ENCODE assay signal across 11 mouse cellular contexts in the genomic region with DNA sequence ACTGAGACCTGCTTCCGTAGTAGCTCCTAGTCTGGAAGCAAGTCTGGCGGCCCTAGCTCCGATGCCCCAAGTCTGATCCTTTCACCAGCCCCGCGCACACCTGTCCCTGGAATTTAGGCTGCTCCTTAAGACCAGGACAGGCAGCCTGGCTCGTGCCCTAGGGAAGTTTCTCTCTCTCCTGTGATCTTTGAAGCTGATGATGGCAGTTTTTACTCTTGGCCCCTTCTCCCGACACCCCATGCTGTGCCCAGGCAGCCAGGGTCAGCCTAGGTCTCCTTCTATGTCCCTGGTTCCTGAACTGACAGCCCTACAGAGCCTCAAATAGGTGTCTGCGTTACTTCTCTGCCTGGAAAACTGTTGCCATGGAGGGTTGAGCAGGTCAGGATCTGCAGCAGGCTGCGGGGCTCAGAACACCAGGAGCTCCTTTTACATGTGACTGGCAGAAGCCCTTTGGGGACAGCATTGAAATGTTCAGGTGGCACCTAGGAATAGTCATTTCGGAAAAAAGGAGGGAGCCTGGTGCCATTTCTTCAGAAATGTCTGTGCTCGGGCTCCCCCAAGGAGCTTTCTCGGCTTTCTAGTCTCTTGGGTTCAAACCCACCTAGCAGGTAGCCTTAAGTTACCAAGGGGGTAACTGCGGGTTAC. TPM values are rescaled to one million over a fixed set of nuclear protein-coding genes. Genes with fewer than 3 reads are reported as not detected.
DNase-seq lines count a peak whose midpoint lies in the region; ATAC-seq and TF ChIP-seq lines count a peak whose summit lies in the region.
"Had no signal": no experiment of that assay in that cellular context is flagged by ENCODE, and none has a peak within 500 bp of the region (broad histone marks: within the 10 kb centered on the region; RNA-seq: fewer than 3 reads in every experiment).

No protein-coding gene starts in this region.

- H3K36me3 ChIP-seq in kidney, postnatal 0 days (ENCODE audit: insufficient read depth, low read length), result no peaks in the 10 kb centered on the region
- no peaks in the 10 kb centered on the region for H3K36me3 ChIP-seq in embryonic facial prominence, embryonic 14.5 days (ENCODE audit: control insufficient read depth, insufficient read depth, low read length)
- H3K36me3 ChIP-seq in hindbrain, embryonic 15.5 days, result no peaks in the 10 kb centered on the region
- no peaks in the 10 kb centered on the region for H3K36me3 ChIP-seq in midbrain, postnatal 0 days (ENCODE audit: insufficient read depth, low read length)
- H3K36me3 ChIP-seq: liver, embryonic 15.5 days had no signal

- H3K4me2 ChIP-seq in kidney, postnatal 0 days (ENCODE audit: low read length), result peak overlapping the region; percentile 78
- peak overlapping the region; percentile 88 for H3K4me2 ChIP-seq in embryonic facial prominence, embryonic 14.5 days (ENCODE audit: low read depth, low read length)
- H3K4me2 ChIP-seq in hindbrain, embryonic 15.5 days, result peak overlapping the region; percentile 94
- H3K4me2 ChIP-seq in midbrain, postnatal 0 days (ENCODE audit: low read depth, low read length, poor library complexity, severe bottlenecking), result peak overlapping the region; percentile 95

- H3K4me1 ChIP-seq in kidney, postnatal 0 days (replicated peaks; ENCODE audit: insufficient read depth, low read length), result no peaks in the 10 kb centered on the region
- no peaks in the 10 kb centered on the region for H3K4me1 ChIP-seq in embryonic facial prominence, embryonic 14.5 days (ENCODE audit: control insufficient read depth, insufficient read depth, low read length)
- peaks cover 12% of the 10 kb centered on the region for H3K4me1 ChIP-seq in hindbrain, embryonic 15.5 days (replicated peaks)
- H3K4me1 ChIP-seq in midbrain, postnatal 0 days (ENCODE audit: insufficient read depth, low read length), result 0 out of 2 replicates have a peak, but pooled peaks cover 3% of the 10 kb centered on the region
- H3K4me1 ChIP-seq: liver, embryonic 15.5 days had no signal

- no peak for ATAC-seq in kidney, postnatal 0 days (replicated peaks; ENCODE audit: low FRiP score, low read depth)
- no peak for ATAC-seq in embryonic facial prominence, embryonic 14.5 days (ENCODE audit: low read depth)
- ATAC-seq in hindbrain, embryonic 15.5 days (ENCODE audit: low FRiP score, low read depth), result no peak
- ATAC-seq in midbrain, postnatal 0 days (ENCODE audit: low FRiP score), result no peak

- no peaks in the 10 kb centered on the region for H3K9me3 ChIP-seq in kidney, postnatal 0 days (replicated peaks; ENCODE audit: low read length)
- no peaks in the 10 kb centered on the region for H3K9me3 ChIP-seq in embryonic facial prominence, embryonic 14.5 days (ENCODE audit: control insufficient read depth, low read length)
- no peaks in the 10 kb centered on the region for H3K9me3 ChIP-seq in hindbrain, embryonic 15.5 days
- H3K9me3 ChIP-seq in midbrain, postnatal 0 days (ENCODE audit: low read length), result no peaks in the 10 kb centered on the region
- H3K9me3 ChIP-seq: liver, embryonic 15.5 days had no signal

- 11% methylated on average over 13 of the region's 13 CpGs for WGBS in kidney, postnatal 0 days
- 10% methylated on average over 13 of the region's 13 CpGs for WGBS in embryonic facial prominence, embryonic 14.5 days
- 12% methylated on average over 13 of the region's 13 CpGs for WGBS in hindbrain, embryonic 15.5 days
- 14% methylated on average over 13 of the region's 13 CpGs for WGBS in midbrain, postnatal 0 days

- H3K4me3 ChIP-seq in kidney, postnatal 0 days (replicated peaks; ENCODE audit: low read depth, low read length), result peak overlapping the region; percentile 39
- peak overlapping the region; percentile 47 for H3K4me3 ChIP-seq in embryonic facial prominence, embryonic 14.5 days (ENCODE audit: low read depth, low read length)
- H3K4me3 ChIP-seq in hindbrain, embryonic 15.5 days, result peak overlapping the region; percentile 56
- H3K4me3 ChIP-seq in midbrain, postnatal 0 days (ENCODE audit: low read depth, low read length), result peak overlapping the region; percentile 62
- H3K4me3 ChIP-seq: liver, embryonic 15.5 days had no signal

- no peak for TF ChIP-seq CTCF in kidney, postnatal 0 days (IDR thresholded peaks at IDR 0.05; ENCODE audit: low read depth)
- TF ChIP-seq CTCF in midbrain, postnatal 0 days (IDR thresholded peaks at IDR 0.05), result no peak

- no peak for DNase-seq in kidney, postnatal 0 days (ENCODE audit: low spot score)
- DNase-seq in kidney, postnatal 25 days, result no peak
- no peak for DNase-seq in embryonic facial prominence, embryonic 14.5 days (ENCODE audit: low spot score)
- DNase-seq in midbrain, postnatal 0 days (ENCODE audit: low spot score), result no peak
- no peak for DNase-seq in gastrocnemius, postnatal 14 days
- no peak for DNase-seq in frontal cortex, postnatal 25 days (ENCODE audit: low spot score in 2 of 2)
- no peak for DNase-seq in cerebellum, adult 11 months
- DNase-seq: cerebellum, adult 18-20 months; kidney, adult 11 months had no signal

- intact Hi-C loops in gastrocnemius, postnatal 14 days (cut with DNase I; ENCODE audit: low total_unique reads), result no loop called here

- H3K27ac ChIP-seq in kidney, postnatal 0 days, result no peak overlapping the region
- no peak overlapping the region for H3K27ac ChIP-seq in embryonic facial prominence, embryonic 14.5 days (replicated peaks; ENCODE audit: low read depth, low read length)
- H3K27ac ChIP-seq in hindbrain, embryonic 15.5 days (replicated peaks), result no peak overlapping the region
- no peak overlapping the region for H3K27ac ChIP-seq in midbrain, postnatal 0 days (ENCODE audit: low read depth, low read length)
- H3K27ac ChIP-seq: liver, embryonic 15.5 days had no signal

- H3K9ac ChIP-seq in kidney, postnatal 0 days (ENCODE audit: low read depth, low read length), result no peak overlapping the region
- H3K9ac ChIP-seq in embryonic facial prominence, embryonic 14.5 days (ENCODE audit: low read depth, low read length), result 0 out of 2 replicates have a peak overlapping the region, but pooled peaks have one; percentile 54
- H3K9ac ChIP-seq in hindbrain, embryonic 15.5 days, result peak overlapping the region; percentile 61
- H3K9ac ChIP-seq in midbrain, postnatal 0 days (replicated peaks; ENCODE audit: low read length, poor library complexity, severe bottlenecking), result peak overlapping the region; percentile 69
- H3K9ac ChIP-seq: liver, embryonic 15.5 days had no signal

- peaks cover 9% of the 10 kb centered on the region; the same call in 1 of the 2 replicates for H3K27me3 ChIP-seq in kidney, postnatal 0 days (ENCODE audit: insufficient read depth, low read length)
- peaks cover 39% of the 10 kb centered on the region for H3K27me3 ChIP-seq in embryonic facial prominence, embryonic 14.5 days (replicated peaks; ENCODE audit: control insufficient read depth, insufficient read depth, low read length)
- H3K27me3 ChIP-seq in hindbrain, embryonic 15.5 days, result peaks cover 10% of the 10 kb centered on the region
- peaks cover 5% of the 10 kb centered on the region; the same call in 1 of the 2 replicates for H3K27me3 ChIP-seq in midbrain, postnatal 0 days (ENCODE audit: insufficient read depth, low read length)

RNA-seq across cellular contexts. Expression of gene Plpp4, which starts 0.7 kb away (rescaled TPM):
- 2.1 and 2.4 TPM in 2 replicates for polyA plus RNA-seq in kidney, postnatal 0 days (2015; fragmentation: Nextera tagmentation; extraction: Ambion mirVana)
- polyA plus RNA-seq in embryonic facial prominence, embryonic 14.5 days (2014; fragmentation: Nextera tagmentation; extraction: Ambion mirVana), result 0.71 and 0.93 TPM in 2 replicates
- 13.8 and 15.9 TPM in 2 replicates for polyA plus RNA-seq in hindbrain, embryonic 15.5 days (2015; fragmentation: Nextera tagmentation; extraction: Ambion mirVana)
- total RNA-seq in midbrain, postnatal 0 days (2014; rRNA removed), result 21.9 and 25.0 TPM in 2 replicates
- 12.7 and 16.7 TPM in 2 replicates for polyA plus RNA-seq in midbrain, postnatal 0 days (2015; fragmentation: Nextera tagmentation; extraction: Ambion mirVana)
- total RNA-seq in gastrocnemius, postnatal 14 days (2021), result under 1 TPM in 1 of 2 experiments, not detected in 1; 0.43 TPM
- polyA plus RNA-seq: liver, embryonic 15.5 days had no signal
